Comparison of ENCODE assay signal across 7 mouse cellular contexts in the genomic region with DNA sequence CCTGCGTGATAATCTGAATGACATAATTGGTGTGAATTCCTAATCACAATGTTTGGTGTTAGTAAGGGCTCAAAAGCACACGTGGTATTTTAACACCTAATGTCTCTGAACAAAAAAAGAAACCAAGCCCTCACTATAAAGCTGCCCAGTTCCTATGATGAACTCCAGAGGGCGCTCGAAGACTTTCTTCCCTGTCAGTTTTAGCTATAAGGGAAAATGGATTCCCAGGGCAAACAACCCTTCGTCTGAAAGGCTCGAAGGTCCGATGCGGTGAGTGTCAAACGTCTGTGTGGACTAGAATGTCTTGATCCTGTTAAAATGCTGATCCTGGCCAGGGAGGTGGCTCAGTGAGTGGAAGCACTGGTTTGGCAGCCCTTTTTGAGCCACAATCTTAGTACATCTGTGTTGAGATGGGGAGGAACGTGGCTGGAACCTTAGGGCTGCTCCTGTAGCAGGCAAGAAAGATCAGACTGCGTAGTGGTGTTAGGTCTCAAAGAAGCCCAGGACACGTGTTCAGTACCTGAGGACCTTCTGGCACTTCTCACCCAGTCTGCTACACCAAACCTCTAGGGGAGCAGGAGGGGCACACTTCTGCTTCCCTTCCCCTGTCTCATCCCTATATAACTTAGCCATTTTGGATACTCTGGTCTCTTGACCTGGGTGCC.
DNase-seq lines count a peak whose midpoint lies in the region; ATAC-seq and TF ChIP-seq lines count a peak whose summit lies in the region.

No protein-coding gene starts in this region.

- peak overlapping the region; percentile 66; the same call in 1 of the 2 replicates for H3K27ac ChIP-seq in limb, embryonic 10.5 days
- no peak overlapping the region for H3K27ac ChIP-seq in midbrain, embryonic 12.5 days (replicated peaks)
- no peak overlapping the region for H3K27ac ChIP-seq in small intestine, adult 2 months (ENCODE audit: insufficient read depth, low read depth, low read length)

- H3K9me3 ChIP-seq in limb, embryonic 10.5 days (replicated peaks): no peaks in the 10 kb centered on the region
- no peaks in the 10 kb centered on the region for H3K9me3 ChIP-seq in midbrain, embryonic 12.5 days

- H3K4me3 ChIP-seq in limb, embryonic 10.5 days: peak overlapping the region; percentile 36
- H3K4me3 ChIP-seq in midbrain, embryonic 12.5 days: peak overlapping the region; percentile 14; the same call in 1 of the 2 replicates
- H3K4me3 ChIP-seq in small intestine, adult 2 months (ENCODE audit: low read depth, low read length): 0 out of 2 replicates have a peak overlapping the region, but pooled peaks have one; percentile 1

- H3K4me1 ChIP-seq in limb, embryonic 10.5 days: peaks cover 10% of the 10 kb centered on the region
- H3K4me1 ChIP-seq in midbrain, embryonic 12.5 days: 0 out of 2 replicates have a peak, but pooled peaks cover 4% of the 10 kb centered on the region
- peaks cover 4% of the 10 kb centered on the region; the same call in 1 of the 2 replicates for H3K4me1 ChIP-seq in small intestine, adult 2 months (ENCODE audit: control insufficient read depth, insufficient read depth, insufficient read length, low read length)

- H3K27me3 ChIP-seq in limb, embryonic 10.5 days (ENCODE audit: low read depth, poor library complexity, severe bottlenecking): peaks cover 9% of the 10 kb centered on the region; the same call in 1 of the 2 replicates
- H3K27me3 ChIP-seq in midbrain, embryonic 12.5 days: peaks cover 10% of the 10 kb centered on the region
- H3K27me3 ChIP-seq in small intestine, adult 2 months (ENCODE audit: control insufficient read depth, insufficient read depth, low read length): no peaks in the 10 kb centered on the region

- no peak for TF ChIP-seq POLR2A in small intestine, adult 2 months (IDR thresholded peaks at IDR 0.05; ENCODE audit: low read depth, low read length)

- WGBS in limb, embryonic 10.5 days: 17% methylated on average over 12 of the region's 12 CpGs
- 16% methylated on average over 12 of the region's 12 CpGs for WGBS in midbrain, embryonic 12.5 days
- WGBS in small intestine, adult 2 months: 9% methylated on average over 12 of the region's 12 CpGs

- H3K4me2 ChIP-seq in midbrain, embryonic 12.5 days (replicated peaks): peak overlapping the region; percentile 48

- H3K36me3 ChIP-seq in limb, embryonic 10.5 days: no peaks in the 10 kb centered on the region
- H3K36me3 ChIP-seq in midbrain, embryonic 12.5 days: no peaks in the 10 kb centered on the region
- H3K36me3 ChIP-seq in small intestine, adult 2 months (ENCODE audit: control insufficient read depth, insufficient read depth, low read length): no peaks in the 10 kb centered on the region

- peak; percentile 66 for ATAC-seq in midbrain, embryonic 12.5 days (ENCODE audit: low FRiP score, low read depth)

- no peak overlapping the region; the same call in 1 of the 2 replicates for H3K9ac ChIP-seq in midbrain, embryonic 12.5 days (replicated peaks)

- peak; percentile 54; the same call in 1 of the 2 replicates for TF ChIP-seq CTCF in small intestine, adult 2 months (IDR thresholded peaks at IDR 0.05; ENCODE audit: extremely low read depth, insufficient read length, insufficient replicate concordance, low read depth, low read length)

- DNase-seq in adrenal gland, adult 2 months: peak; percentile 79
- peak; percentile 85 for DNase-seq in embryo, embryonic 11 days
- DNase-seq in heart, adult 11 months: peak; percentile 95
- peak; percentile 57 for DNase-seq in kidney, adult 11 months
- peak; percentile 80 for DNase-seq in limb, embryonic 10.5 days (ENCODE audit: low spot score)
